Mouse (Mus musculus): ENCODE measurements at regions not wholly inside any gene's neighbourhood (a gene's known extent, or its start where the extent isn't known, plus 50 kb on each side); places are given as distances from the start of the nearest gene placed in this dataset.

DNA sequence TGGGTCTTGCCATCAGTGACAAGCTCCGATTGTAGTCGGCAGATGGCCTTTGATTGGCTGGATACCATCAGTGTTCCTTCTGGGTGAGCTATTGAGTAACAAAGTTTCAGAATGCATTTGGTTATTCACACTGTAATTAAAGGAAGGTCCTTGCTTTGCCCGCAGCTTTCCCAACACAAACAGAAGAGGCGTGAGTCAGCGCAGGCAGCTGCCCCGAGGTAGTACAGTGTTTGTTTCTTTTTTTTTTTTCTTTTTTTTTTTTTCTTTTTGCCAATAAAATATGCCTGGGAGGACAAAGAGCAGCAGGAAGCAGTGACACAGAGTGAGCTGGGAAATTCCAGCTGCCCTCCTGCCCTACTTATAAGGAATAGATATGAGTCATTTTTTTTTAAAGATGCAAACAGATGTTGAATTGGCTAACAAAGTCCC is 152.3 kb upstream of the Tmc1 start:
- Histone ChIP-seq H3K4me3 (ENCODE audit: low read depth, low read length) (no peak overlapping the region), H3K9ac (ENCODE audit: low read depth, poor library complexity, severe bottlenecking) (no peak overlapping the region), H3K27me3 (ENCODE audit: control insufficient read depth, insufficient read depth, low read length, poor library complexity, severe bottlenecking) (no peaks in the 10 kb centered on the region), H3K36me3 (ENCODE audit: control insufficient read depth, insufficient read depth, low read length, poor library complexity, severe bottlenecking) (no peaks in the 10 kb centered on the region), H3K4me1 (ENCODE audit: control insufficient read depth, insufficient read depth, low read length) (peaks cover 5% of the 10 kb centered on the region), H3K9me3 (replicated peaks; ENCODE audit: control insufficient read depth, insufficient read depth, low read length, poor library complexity, severe bottlenecking) (no peaks in the 10 kb centered on the region), H3K27ac (ENCODE audit: insufficient read depth, low read length) (no peak overlapping the region)
- TF ChIP-seq EP300 (IDR thresholded peaks at IDR 0.05; ENCODE audit: insufficient read depth, low read depth, low read length) (0 out of 2 replicates have a peak, but pooled peaks have one; percentile 32), CTCF (IDR thresholded peaks at IDR 0.05; ENCODE audit: low read depth, low read length) (no peak)

DNA sequence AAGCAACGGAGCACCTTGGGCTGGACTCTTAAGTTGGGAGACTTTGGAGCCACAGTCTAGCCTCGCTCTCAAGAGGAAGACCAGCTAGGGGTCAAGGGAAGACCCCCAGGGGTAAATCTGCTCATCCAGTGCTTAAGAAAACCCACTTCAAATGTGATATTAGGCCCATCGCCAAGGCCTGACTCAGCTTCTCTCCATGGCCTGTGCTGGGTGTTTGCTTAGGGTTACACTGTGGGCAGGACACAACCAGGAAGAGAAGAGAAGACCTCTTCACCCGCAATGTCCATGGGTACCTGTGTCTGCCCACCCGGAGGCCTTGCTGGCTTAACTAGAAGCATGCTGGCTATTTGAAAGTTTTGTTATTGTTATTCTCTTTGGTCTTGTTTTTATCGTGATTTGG is 151.0 kb upstream of the Tmc1 start:
- no peaks in the 10 kb centered on the region for H3K36me3 ChIP-seq (ENCODE audit: control insufficient read depth, insufficient read depth, low read length, poor library complexity, severe bottlenecking)

GRCm38 (mm10) chr19:21104462-21104936 is 150.5 kb upstream of the Tmc1 start:
- TF ChIP-seq EP300 (IDR thresholded peaks at IDR 0.05; ENCODE audit: insufficient read depth, low read depth, low read length) (0 out of 2 replicates have a peak, but pooled peaks have one; percentile 46), CTCF (IDR thresholded peaks at IDR 0.05; ENCODE audit: low read depth, low read length) (no peak)
- H3K9me3 ChIP-seq (replicated peaks; ENCODE audit: control insufficient read depth, insufficient read depth, low read length, poor library complexity, severe bottlenecking), result no peaks in the 10 kb centered on the region
- no peak overlapping the region for H3K9ac ChIP-seq (ENCODE audit: low read depth, poor library complexity, severe bottlenecking)
- no peaks in the 10 kb centered on the region for H3K27me3 ChIP-seq (ENCODE audit: control insufficient read depth, insufficient read depth, low read length, poor library complexity, severe bottlenecking)
- H3K27ac ChIP-seq (ENCODE audit: insufficient read depth, low read length), result no peak overlapping the region
- no peak overlapping the region for H3K4me3 ChIP-seq (ENCODE audit: low read depth, low read length)
- H3K4me1 ChIP-seq (ENCODE audit: control insufficient read depth, insufficient read depth, low read length), result peaks cover 5% of the 10 kb centered on the region
- H3K36me3 ChIP-seq (ENCODE audit: control insufficient read depth, insufficient read depth, low read length, poor library complexity, severe bottlenecking), result no peaks in the 10 kb centered on the region

More for the DNA sequence above, 151.0 kb upstream of the Tmc1 start:
- H3K4me1 ChIP-seq (ENCODE audit: control insufficient read depth, insufficient read depth, low read length), result peaks cover 5% of the 10 kb centered on the region
- no peaks in the 10 kb centered on the region for H3K27me3 ChIP-seq (ENCODE audit: control insufficient read depth, insufficient read depth, low read length, poor library complexity, severe bottlenecking)
- no peak overlapping the region for H3K27ac ChIP-seq (ENCODE audit: insufficient read depth, low read length)
- TF ChIP-seq POLR2A (IDR thresholded peaks at IDR 0.05; ENCODE audit: insufficient read depth, low read length), result no peak
- TF ChIP-seq CTCF (IDR thresholded peaks at IDR 0.05; ENCODE audit: low read depth, low read length), result no peak
- TF ChIP-seq EP300 (IDR thresholded peaks at IDR 0.05; ENCODE audit: insufficient read depth, low read depth, low read length), result no peak
- H3K4me3 ChIP-seq (ENCODE audit: low read depth, low read length), result no peak overlapping the region
- no peak overlapping the region for H3K9ac ChIP-seq (ENCODE audit: low read depth, poor library complexity, severe bottlenecking)
- no peaks in the 10 kb centered on the region for H3K9me3 ChIP-seq (replicated peaks; ENCODE audit: control insufficient read depth, insufficient read depth, low read length, poor library complexity, severe bottlenecking)

GRCm38 (mm10) chr19:21077771-21078548 is 124.0 kb upstream of the Tmc1 start:
- no peaks in the 10 kb centered on the region for H3K36me3 ChIP-seq (ENCODE audit: control insufficient read depth, insufficient read depth, low read length, poor library complexity, severe bottlenecking)
- H3K9me3 ChIP-seq (replicated peaks; ENCODE audit: control insufficient read depth, insufficient read depth, low read length, poor library complexity, severe bottlenecking), result no peaks in the 10 kb centered on the region
- H3K9ac ChIP-seq (ENCODE audit: low read depth, poor library complexity, severe bottlenecking), result no peak overlapping the region
- no peaks in the 10 kb centered on the region for H3K27me3 ChIP-seq (ENCODE audit: control insufficient read depth, insufficient read depth, low read length, poor library complexity, severe bottlenecking)
- no peaks in the 10 kb centered on the region for H3K4me1 ChIP-seq (ENCODE audit: control insufficient read depth, insufficient read depth, low read length)
- H3K4me3 ChIP-seq (ENCODE audit: low read depth, low read length), result no peak overlapping the region
- H3K27ac ChIP-seq (ENCODE audit: insufficient read depth, low read length), result no peak overlapping the region
- no peak for TF ChIP-seq EP300 (IDR thresholded peaks at IDR 0.05; ENCODE audit: insufficient read depth, low read depth, low read length)
- TF ChIP-seq CTCF (IDR thresholded peaks at IDR 0.05; ENCODE audit: low read depth, low read length), result no peak
- no peak for TF ChIP-seq POLR2A (IDR thresholded peaks at IDR 0.05; ENCODE audit: insufficient read depth, low read length)

DNA sequence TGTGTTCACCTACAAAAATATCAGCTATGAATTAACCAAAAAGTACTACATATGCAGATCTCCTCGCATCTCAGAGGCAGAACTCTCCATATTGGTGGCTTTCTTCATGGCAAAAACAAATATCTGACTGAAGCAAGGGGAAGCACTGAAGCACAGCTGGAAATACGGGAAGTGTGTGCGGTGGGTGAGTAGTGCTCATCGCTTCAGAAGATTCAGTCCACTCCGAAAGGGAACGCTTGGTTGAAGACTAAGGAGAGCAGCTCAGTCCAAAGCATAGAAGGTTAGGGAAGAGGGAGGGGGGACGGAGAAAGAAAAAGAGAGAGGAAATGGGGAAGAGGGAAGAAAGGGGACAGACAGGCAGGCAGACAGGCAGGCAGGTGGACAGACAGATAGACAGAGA is 114.4 kb upstream of the Tmc1 start:
- Histone ChIP-seq H3K9ac (ENCODE audit: low read depth, poor library complexity, severe bottlenecking) (no peak overlapping the region), H3K36me3 (ENCODE audit: control insufficient read depth, insufficient read depth, low read length, poor library complexity, severe bottlenecking) (no peaks in the 10 kb centered on the region), H3K9me3 (replicated peaks; ENCODE audit: control insufficient read depth, insufficient read depth, low read length, poor library complexity, severe bottlenecking) (no peaks in the 10 kb centered on the region; the same call in 1 of the 2 replicates), H3K4me1 (ENCODE audit: control insufficient read depth, insufficient read depth, low read length) (no peaks in the 10 kb centered on the region), H3K27me3 (ENCODE audit: control insufficient read depth, insufficient read depth, low read length, poor library complexity, severe bottlenecking) (no peaks in the 10 kb centered on the region), H3K4me3 (ENCODE audit: low read depth, low read length) (no peak overlapping the region), H3K27ac (ENCODE audit: insufficient read depth, low read length) (no peak overlapping the region)
- TF ChIP-seq CTCF (IDR thresholded peaks at IDR 0.05; ENCODE audit: low read depth, low read length) (no peak), EP300 (IDR thresholded peaks at IDR 0.05; ENCODE audit: insufficient read depth, low read depth, low read length) (no peak), POLR2A (IDR thresholded peaks at IDR 0.05; ENCODE audit: insufficient read depth, low read length) (no peak)

GRCm38 (mm10) chr19:21066432-21067113 is 112.6 kb upstream of the Tmc1 start:
- TF ChIP-seq EP300 (IDR thresholded peaks at IDR 0.05; ENCODE audit: insufficient read depth, low read depth, low read length), result no peak
- TF ChIP-seq POLR2A (IDR thresholded peaks at IDR 0.05; ENCODE audit: insufficient read depth, low read length), result no peak
- no peak for TF ChIP-seq CTCF (IDR thresholded peaks at IDR 0.05; ENCODE audit: low read depth, low read length)
- Histone ChIP-seq H3K36me3 (ENCODE audit: control insufficient read depth, insufficient read depth, low read length, poor library complexity, severe bottlenecking) (no peaks in the 10 kb centered on the region), H3K27ac (ENCODE audit: insufficient read depth, low read length) (no peak overlapping the region), H3K9ac (ENCODE audit: low read depth, poor library complexity, severe bottlenecking) (no peak overlapping the region), H3K4me3 (ENCODE audit: low read depth, low read length) (no peak overlapping the region), H3K9me3 (replicated peaks; ENCODE audit: control insufficient read depth, insufficient read depth, low read length, poor library complexity, severe bottlenecking) (no peaks in the 10 kb centered on the region), H3K27me3 (ENCODE audit: control insufficient read depth, insufficient read depth, low read length, poor library complexity, severe bottlenecking) (no peaks in the 10 kb centered on the region), H3K4me1 (ENCODE audit: control insufficient read depth, insufficient read depth, low read length) (no peaks in the 10 kb centered on the region)

Data from ES-Bruce4 (cell line).